Mouse (Mus musculus): ENCODE measurements around the gene Txndc16.

DNA sequence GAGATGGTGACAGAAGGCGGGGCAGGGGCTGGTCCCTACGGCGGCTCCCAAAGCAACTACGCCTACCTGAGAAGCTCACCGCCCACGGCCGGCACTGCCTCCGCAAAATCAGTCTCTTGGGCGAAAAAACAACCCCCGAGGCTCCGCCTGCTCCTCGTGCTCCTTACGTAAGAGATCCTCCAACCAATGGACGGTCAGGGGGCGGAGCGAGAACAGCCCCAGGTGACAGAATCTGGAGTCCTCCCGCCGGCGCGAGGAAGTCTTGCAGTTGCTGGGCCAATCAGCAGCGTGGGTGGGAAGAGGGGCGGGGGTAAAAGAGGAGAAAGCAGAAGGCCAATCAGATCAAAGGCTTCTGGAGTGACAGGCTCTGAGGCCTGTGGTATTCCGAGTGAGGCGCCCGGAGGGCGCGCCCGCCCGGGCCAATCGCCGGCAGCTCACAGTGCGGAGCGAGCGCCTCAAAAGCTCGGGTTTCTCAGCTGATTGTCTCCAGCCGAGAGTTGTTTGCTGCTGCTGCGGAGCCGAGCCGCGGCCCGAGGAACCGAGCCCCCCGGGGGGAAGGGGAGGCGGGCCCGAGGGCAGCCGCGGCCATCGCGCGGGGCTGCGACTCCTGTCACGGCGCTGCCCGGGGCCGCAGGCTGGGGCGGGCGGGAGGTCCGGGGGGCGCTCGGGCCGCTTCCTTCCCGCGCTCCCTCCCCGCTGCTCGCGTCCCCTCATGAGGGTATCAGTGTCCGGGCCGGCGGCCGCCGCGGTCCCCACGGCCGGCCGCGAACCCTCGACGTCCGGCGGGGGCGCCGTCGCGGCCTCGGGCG lies 643 bp downstream of the Txndc16 start, which contains the start of gene Gpr137c:
- TF ChIP-seq GATA1 (IDR thresholded peaks at IDR 0.05; ENCODE audit: low read length) (no peak), TAL1 (IDR thresholded peaks at IDR 0.05; ENCODE audit: low read length) (no peak)

Data from erythroblast, embryonic 14.5 days (primary cell).